Mouse (Mus musculus) kidney, embryonic 16.5 days (tissue): ENCODE measurements at regions not wholly inside any gene's neighbourhood (a gene's known extent, or its start where the extent isn't known, plus 50 kb on each side); places are given as distances from the start of the nearest gene placed in this dataset.
"Not testable (repeated sequence)": the region's sequence is repeated elsewhere in the genome, so short reads cannot be mapped to it uniquely, and the experiment has no call there.

Source experiments
- ATAC-seq: fragments of 200-750 bp; cut with Nextera tagmentation; 2 replicates; pipeline ENCODE4 v1.8.0; 2017; ENCODE audit warnings: moderate TSS enrichment; ENCODE audit not compliant: low FRiP score, low TSS enrichment
- H3K27ac ChIP-seq: fragments of 300-500 bp; sonication (generic); 2 replicates; pipeline ENCODE4 v1.5.1; 2014; ENCODE audit warnings: low read length
- H3K27me3 ChIP-seq: fragments of 300-500 bp; sonication (generic); 2 replicates; pipeline ENCODE4 v1.6.1; 2014; ENCODE audit warnings: low read length, control low read depth, mixed read lengths; ENCODE audit not compliant: insufficient read depth
- H3K36me3 ChIP-seq: fragments of 300-500 bp; sonication (generic); 2 replicates; pipeline ENCODE4 v1.6.1; 2014; ENCODE audit warnings: low read length, control low read depth, mixed read lengths; ENCODE audit not compliant: insufficient read depth
- H3K4me1 ChIP-seq: fragments of 300-500 bp; sonication (generic); 2 replicates; pipeline ENCODE4 v1.6.1; 2014; ENCODE audit warnings: low read length, control low read depth, mixed read lengths; ENCODE audit not compliant: insufficient read depth
- H3K4me2 ChIP-seq: fragments of 300-500 bp; sonication (generic); replicated peaks from 2 replicates; pipeline ENCODE4 v1.6.1; 2014; ENCODE audit warnings: low read depth, low read length
- H3K4me3 ChIP-seq: fragments of 300-500 bp; sonication (generic); 2 replicates; pipeline ENCODE4 v1.5.1; 2014; ENCODE audit warnings: mild to moderate bottlenecking, low read length
- H3K9ac ChIP-seq: fragments of 300-500 bp; sonication (generic); replicated peaks from 2 replicates; pipeline ENCODE4 v1.6.1; 2014; ENCODE audit warnings: low read length
- H3K9me3 ChIP-seq: fragments of 300-500 bp; sonication (generic); 2 replicates; pipeline ENCODE4 v1.6.1; 2016; ENCODE audit warnings: low read length, control low read depth
- WGBS: fragments of 180-500 bp; shearing (Covaris S2); extraction: QIAGEN DNeasy Blood & Tissue Kit; methylation state at CpG from one replicate; pipeline ENCODE4 v1.1.7; 2014; 5-methylcytosine and 5-hydroxymethylcytosine counted together

DNA sequence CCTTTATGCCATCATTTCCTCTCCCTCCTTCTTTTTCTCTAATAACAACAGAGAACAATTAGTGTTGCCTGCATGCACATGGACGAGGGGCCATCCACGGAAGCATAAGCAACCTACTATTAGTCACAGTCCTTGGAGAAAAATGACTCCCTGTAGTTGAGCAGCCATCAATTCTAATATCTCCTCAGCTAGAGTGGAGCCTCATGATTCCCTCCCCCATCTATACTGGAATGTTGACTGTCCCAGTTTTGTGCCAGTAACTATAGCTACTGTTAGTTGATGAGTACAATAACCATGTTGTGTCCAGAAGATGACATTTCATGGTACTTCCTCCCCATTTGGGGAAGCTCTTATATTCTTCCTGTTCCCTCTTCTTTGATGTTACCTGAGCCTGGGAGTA lies 64.3 kb upstream of the Rtn4 start:
- no peak overlapping the region for H3K27ac ChIP-seq
- H3K27me3 ChIP-seq = no peaks in the 10 kb centered on the region
- no peaks in the 10 kb centered on the region for H3K4me1 ChIP-seq
- H3K4me3 ChIP-seq = no peak overlapping the region
- H3K9me3 ChIP-seq = no peaks in the 10 kb centered on the region
- WGBS = 43% methylated on average over 2 of the region's 2 CpGs
- no peak overlapping the region for H3K9ac ChIP-seq
- H3K4me2 ChIP-seq = no peak overlapping the region
- no peaks in the 10 kb centered on the region for H3K36me3 ChIP-seq
- no peak for ATAC-seq

DNA sequence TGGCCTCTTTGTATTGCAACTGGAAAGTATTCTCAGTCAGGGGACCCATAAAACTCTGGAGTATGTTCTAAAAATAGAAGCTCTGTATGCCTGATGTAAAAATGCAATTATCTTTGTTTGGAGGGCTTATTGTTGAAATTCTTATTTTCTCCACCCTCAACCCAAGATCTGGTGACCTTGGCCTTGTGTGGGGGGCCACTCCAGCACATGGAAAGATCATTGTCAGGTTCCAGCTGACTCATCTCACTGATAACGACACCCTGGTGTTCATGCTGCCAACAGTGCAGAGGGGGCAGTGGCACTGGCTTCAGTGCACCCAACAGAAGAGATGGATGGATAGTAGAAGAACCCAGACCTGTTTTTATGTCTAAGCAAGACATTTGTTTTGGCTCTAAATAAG lies 60.3 kb upstream of the Rtn4 start:
- 0 out of 2 replicates have a peak overlapping the region, but pooled peaks have one; percentile 22 for H3K27ac ChIP-seq
- no peaks in the 10 kb centered on the region for H3K9me3 ChIP-seq
- WGBS = 21% methylated on average over 1 of the region's 1 CpGs
- H3K4me3 ChIP-seq = no peak overlapping the region
- H3K4me2 ChIP-seq = no peak overlapping the region
- H3K9ac ChIP-seq = no peak overlapping the region
- no peaks in the 10 kb centered on the region for H3K36me3 ChIP-seq
- H3K27me3 ChIP-seq = no peaks in the 10 kb centered on the region
- H3K4me1 ChIP-seq = no peaks in the 10 kb centered on the region
- ATAC-seq = no peak

DNA sequence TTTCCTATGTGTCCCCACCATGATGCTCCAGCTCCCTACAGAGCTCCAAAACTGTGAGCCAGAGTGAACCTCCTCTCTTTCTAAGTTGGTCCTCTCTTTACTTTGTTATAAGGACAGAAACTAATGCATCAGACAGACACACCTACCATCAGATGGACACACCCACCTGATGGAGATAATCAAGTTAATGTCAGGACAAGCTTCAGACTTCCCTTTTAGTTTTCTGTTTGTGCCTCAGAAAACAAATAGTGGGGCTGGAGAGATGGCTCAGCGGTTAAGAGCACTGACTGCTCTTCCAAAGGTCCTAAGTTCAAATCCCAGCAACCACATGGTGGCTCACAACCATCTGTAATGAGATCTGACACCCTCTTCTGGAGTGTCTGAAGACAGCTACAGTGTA lies 59.5 kb upstream of the Rtn4 start:
- H3K27me3 ChIP-seq = not testable (repeated sequence)

DNA sequence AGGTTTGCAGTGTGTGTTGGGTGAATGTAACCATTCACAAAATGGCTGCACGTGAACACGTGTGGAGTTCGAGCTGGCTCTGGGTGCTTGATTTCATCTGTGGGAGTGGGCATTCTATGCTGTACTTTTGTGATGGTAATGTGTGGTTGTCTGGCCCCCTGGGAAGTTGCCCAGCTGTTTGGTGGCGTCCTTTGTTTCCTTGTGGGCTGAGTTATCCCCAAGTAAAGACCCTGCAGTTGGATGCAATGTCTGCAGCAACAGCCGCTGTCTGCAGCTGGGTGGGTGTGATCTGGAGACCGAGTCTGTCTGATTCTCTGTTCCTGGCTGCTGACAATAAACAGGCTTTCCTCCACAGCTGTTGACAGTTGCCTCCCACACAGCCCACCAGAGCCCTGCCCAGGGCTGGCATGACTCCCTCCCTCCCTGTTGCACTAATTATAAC lies 56.0 kb upstream of the Rtn4 start:
- WGBS = 46% methylated on average over 6 of the region's 6 CpGs

More for the DNA sequence above, 59.5 kb upstream of the Rtn4 start:
- H3K4me2 ChIP-seq, H3K36me3 ChIP-seq, ATAC-seq, H3K4me1 ChIP-seq, H3K9me3 ChIP-seq, H3K4me3 ChIP-seq, H3K9ac ChIP-seq, H3K27ac ChIP-seq: not testable (repeated sequence)
- 70% methylated on average over 1 of the region's 1 CpGs for WGBS

DNA sequence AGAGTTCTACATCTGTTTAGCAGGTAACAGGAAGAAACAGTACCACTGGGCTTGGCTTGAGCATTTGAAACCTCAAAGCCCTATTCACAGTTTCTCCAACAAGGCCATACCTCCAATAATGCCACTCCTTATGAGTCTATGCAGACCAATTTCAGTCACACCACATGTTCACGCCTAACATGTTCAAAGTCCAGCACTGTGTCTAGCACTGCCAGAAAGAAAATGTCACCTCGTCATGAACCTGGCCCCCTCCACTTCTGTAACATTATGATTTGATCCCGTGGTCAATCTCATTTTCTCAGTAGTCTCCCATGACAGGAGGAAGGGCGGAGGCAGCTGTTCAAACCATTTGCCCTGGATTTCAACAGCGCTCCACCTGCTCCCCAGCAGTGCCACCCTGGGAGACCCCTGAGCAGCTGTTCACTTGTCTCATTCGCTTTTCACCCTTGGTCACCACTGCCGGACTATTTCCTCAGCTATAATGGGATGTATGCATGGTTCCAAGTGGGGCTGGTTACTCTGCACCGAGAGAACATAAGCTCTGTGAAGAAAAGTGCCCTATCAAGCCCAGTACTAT lies 54.6 kb upstream of the Rtn4 start:
- no peak overlapping the region for H3K27ac ChIP-seq
- no peak overlapping the region for H3K9ac ChIP-seq
- no peak overlapping the region for H3K4me2 ChIP-seq
- H3K4me3 ChIP-seq = no peak overlapping the region
- 80% methylated on average over 8 of the region's 8 CpGs for WGBS
- no peaks in the 10 kb centered on the region for H3K36me3 ChIP-seq
- no peaks in the 10 kb centered on the region for H3K9me3 ChIP-seq
- no peaks in the 10 kb centered on the region for H3K27me3 ChIP-seq
- ATAC-seq = no peak
- no peaks in the 10 kb centered on the region for H3K4me1 ChIP-seq

More for the DNA sequence above, 56.0 kb upstream of the Rtn4 start:
- Histone ChIP-seq H3K4me2 (no peak overlapping the region), H3K9ac (no peak overlapping the region), H3K27ac (no peak overlapping the region), H3K36me3 (no peaks in the 10 kb centered on the region), H3K9me3 (no peaks in the 10 kb centered on the region), H3K4me3 (no peak overlapping the region), H3K4me1 (no peaks in the 10 kb centered on the region), H3K27me3 (no peaks in the 10 kb centered on the region)
- ATAC-seq = peak; percentile 82

DNA sequence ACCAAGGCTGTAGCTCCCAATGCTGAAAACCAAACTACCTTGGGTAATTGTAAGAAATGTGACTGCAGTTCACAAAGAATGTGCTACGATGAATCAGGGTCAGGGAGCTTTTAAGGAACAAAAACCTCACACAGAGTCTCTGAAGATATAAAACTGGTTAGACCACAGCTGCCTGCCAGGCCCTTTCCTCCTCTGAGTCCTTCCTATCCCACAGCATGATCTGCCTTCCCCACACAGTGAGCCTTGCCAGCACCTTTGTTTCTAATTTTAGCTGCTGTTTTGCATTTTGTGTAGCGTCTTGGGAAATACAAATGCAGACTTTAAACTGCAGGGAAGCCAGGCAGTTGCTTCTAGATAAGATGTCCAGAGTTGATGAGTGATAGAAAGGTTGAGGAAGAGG lies 53.9 kb upstream of the Rtn4 start:
- Histone ChIP-seq H3K9ac (no peak overlapping the region), H3K9me3 (no peaks in the 10 kb centered on the region), H3K36me3 (no peaks in the 10 kb centered on the region), H3K4me1 (no peaks in the 10 kb centered on the region), H3K27ac (no peak overlapping the region), H3K4me3 (no peak overlapping the region), H3K27me3 (no peaks in the 10 kb centered on the region), H3K4me2 (no peak overlapping the region)
- ATAC-seq = no peak
- WGBS = 50% methylated on average over 2 of the region's 2 CpGs
